Mouse (Mus musculus) liver, embryonic 11.5 days (tissue): Measurements from ENCODE around the gene Tmem212. TPM values are rescaled to one million over a fixed set of nuclear protein-coding genes. Genes with fewer than 3 reads are reported as not detected.

ENCODE experiments used
- polyA plus RNA-seq: library from polyadenylated mRNA; unstranded; fragments of >200 nt; fragmentation: Nextera tagmentation; extraction: Ambion mirVana; gene quantifications from 2 replicates; pipeline ENCODE4 v1.2.1, GENCODE M21; 2014

The Tmem212 gene
- polyA plus RNA-seq, 1 experiment from 2014 or later, result not detected

Other genes starting within 250 kb of the Tmem212 start
- 12.1 and 12.3 TPM in 2 replicates for gene Fndc3b, start 185.1 kb downstream of the Tmem212 start, polyA plus RNA-seq
- 3.5 and 4.9 TPM in 2 replicates for gene Pld1, start 42.3 kb upstream of the Tmem212 start, polyA plus RNA-seq